Mouse (Mus musculus) 3134 (cell line): ENCODE data around the gene Fgf12.

Experiments
- DNase-seq: peaks from one replicate; pipeline ENCODE4 v3.0.0-alpha.2; 2011; ENCODE audit warnings: low spot score; ENCODE audit not compliant: insufficient read length; ENCODE audit errors: extremely low read depth

Fgf12 gene

DNA sequence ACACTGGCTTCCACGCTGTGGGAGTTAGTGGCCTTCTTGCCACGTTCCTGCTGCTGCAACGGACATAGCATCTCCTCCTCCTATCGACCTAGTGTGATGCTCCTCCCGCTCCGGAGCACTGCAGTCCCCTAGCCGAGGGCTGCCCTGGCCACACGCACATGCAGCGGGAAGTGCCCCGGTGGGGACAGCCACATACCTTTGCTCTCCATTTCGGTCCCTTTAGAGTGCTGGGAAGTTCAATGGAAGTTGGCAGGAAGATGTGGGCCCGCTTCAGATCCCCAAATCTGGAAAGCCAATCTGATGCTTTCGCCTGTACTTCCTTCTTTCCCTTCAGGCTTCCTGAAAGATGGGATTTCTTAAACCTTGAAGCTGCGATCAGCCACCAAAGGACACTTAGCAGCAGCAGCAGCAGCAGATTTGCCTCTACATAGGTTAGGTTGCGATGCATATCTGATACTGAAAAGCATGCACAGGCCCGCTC, at the start of gene Fgf12:
TSS of gene Fgf12 (minus strand) at position 431 of the 481 bp plus-strand sequence.
- DNase-seq: no peak

DNA sequence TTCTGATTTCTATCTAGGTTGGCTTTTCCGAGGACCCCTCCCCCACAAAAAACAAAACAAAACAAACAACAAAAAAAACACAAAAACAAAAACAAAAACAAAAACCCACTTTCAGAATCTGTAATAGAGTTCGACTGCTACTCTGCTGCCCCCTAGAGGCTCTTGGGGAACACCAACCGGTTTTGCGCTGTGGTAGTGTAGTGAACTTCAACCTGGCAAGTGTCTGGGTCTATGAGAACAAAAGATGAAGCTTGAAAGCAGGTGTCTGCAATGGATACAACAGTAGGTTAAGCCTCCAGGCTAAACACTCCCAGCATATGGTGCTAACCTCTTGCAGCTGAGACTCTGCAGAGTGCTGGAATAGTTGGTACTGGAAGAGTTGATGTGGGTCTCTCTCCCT, 40.2 kb upstream of the Fgf12 start:
- no peak for DNase-seq

DNA sequence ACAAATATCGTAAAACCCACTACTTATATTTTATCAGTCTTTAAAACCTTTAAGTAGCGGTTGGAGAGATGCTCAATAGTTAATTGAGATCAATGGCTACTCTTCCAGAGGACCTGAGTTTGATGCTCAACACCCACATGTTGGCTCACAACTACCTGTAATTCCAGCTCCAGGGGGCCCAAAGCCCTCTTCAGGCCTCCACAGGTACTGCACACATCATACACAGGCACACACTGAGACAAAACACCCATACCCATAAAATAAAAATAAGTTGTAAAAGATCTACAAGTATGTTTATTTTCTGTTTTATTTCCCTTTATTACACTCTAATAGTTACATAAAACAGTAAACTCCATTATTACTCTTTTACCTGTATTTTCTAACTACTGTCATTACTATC, 17.4 kb upstream of the Fgf12 start:
- DNase-seq: no peak

DNA sequence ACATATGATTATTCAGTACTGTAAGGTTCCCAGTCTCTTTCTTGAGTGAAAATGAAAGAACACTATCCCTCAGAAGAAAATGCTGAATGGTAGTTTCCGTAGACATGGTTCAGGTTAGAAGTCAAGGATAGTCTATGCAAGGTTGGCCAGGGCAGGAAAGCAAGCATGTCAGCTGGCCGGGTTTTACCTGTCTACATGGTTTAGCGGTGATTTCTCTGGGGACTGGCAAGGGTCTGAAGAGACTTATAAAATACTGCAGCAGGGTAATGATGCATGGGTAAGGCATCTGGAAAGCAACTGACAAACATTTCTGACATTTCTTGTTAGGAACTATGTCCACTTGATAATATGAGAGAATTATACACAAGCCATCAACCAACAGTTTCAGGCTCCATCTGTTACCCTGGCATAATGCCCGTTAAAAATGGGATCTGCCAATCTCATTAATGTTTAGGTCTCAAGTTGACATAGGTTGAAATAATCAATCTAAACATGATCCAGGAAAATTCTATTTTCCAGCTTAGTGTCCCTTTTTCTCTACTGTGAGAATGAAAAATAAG, 8.6 kb upstream of the Fgf12 start:
- no peak for DNase-seq

DNA sequence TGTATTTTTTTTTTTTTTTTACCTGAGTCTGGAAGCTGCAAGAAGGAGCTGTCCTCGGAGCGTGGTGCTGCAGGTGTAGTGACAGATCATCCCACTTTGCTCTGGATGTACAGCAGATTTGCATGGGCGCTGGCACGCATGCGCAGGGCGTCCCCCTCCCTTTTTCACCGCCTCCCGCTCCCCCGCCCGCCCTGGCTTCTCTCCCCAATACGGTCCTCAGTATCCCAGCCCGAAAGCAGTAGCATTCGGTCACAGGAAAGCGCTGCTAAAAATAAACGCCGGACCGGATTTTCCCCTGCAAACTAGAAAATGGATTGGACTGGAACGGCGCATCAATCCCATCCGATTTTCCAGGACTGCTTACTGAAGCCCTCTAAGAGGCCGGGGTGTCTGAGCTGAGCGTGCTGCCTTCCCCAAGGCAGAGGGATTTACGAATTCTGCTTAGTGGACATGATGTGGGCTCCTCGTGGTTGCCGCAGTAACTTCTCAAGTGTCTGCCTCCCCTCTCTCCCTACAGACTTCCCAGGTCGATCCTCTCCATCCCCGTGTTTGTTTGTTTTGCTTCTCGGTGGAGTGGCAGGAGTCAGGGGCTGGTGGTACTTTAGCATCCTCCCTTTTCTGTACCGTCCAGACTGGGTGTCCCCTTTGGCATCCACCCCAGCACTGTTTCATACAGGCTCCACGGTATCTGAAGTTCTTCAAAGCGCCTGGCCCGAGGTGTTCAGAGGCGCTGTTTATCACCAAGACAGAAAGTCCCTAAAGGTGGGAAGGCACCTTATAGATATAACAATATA, 453 bp upstream of the Fgf12 start:
- no peak for DNase-seq

DNA sequence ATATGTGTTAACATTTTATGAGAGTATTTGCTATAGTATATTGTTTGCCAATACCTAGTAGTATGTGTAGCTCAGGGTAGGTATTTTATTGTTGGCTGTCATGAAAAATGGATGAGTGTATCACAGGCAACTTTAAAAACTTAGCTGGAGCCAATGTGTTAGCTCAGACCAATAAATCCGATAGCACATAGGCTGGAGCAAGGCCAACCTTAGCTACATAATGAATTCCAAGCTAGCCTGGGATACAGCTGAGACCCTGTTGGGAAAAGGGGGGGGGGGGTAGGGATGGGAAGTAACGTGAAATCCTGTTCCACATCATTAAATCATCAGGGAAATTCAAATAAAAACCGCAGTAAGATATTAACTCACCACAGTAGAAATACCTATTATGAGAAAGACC, 18.4 kb downstream of the Fgf12 start:
- no peak for DNase-seq

DNA sequence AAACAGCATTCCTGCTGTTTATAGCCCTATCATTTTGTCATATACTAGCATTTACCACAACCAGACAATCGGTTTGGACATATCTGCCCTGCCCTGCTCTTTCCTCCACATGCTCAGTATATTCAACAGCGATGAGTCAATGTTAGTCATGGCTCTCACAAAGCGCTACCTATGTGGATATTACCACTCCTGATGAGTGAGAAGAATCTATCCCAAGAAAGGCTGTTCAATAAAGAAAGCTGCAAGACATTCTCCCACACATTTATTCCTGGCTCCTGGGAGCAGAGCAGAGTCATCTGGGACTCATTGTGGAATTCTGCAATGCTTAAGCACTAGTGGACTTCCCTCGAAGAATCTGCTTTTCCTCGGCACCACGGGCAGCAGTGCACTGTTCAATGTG, 26.1 kb downstream of the Fgf12 start:
- DNase-seq: no peak

DNA sequence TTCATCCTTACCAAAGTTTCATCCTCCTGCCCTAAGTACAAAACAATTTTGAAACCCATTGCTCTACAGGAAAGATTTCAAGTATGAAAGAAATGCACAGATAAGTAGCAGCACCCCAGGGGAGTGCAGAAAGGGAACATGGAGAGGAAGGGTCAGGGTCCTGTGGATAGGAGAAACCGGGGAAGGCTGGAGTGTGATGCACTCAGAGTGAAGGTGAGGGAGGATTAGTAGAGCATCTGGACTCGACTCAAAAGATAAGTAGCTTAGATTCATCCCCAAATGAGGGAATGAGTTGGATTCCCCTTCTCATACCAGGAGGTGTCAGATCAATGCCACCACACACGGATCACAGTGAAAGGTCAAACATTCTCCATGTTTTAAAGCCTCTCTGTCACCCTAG, 46.2 kb downstream of the Fgf12 start:
- DNase-seq: no peak

DNA sequence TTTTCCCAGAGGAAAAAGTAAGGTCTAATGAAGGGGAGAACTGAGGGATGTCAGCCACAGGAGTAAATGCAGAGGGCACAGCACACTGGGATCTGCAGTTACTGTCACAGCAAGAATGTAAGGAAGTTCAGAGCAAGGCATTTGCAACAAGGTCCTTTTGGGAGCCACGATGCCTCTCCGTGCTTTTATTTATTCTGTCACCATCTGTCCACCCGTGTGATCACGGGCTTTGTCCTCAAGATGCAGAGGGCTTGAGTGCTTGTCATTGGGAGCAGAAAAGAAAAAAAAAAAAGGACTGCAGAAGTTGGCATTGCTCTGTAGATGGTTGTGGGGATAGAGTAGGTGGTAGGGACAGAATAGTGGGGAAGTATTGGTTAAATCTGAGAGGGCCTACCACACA, 52.5 kb downstream of the Fgf12 start:
- DNase-seq: no peak

DNA sequence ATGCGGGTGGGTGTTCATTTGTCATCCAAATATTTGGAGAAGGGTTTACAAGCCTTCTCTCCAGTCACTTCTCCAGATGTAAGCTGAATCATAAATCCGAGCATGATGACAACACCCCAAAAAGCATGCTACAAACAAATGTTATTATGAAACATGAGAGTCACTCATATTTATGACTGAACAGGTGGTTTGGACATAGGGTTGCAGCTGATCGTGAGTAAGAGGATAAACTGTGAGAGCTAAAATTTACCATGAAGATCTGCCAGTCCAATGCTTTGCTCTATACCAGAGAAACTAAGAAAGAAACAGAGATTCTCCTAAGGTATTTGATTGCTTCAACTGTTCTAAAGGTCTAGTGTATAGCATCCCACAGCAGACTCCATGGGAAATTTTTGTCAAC, 56.0 kb downstream of the Fgf12 start:
- DNase-seq: no peak

DNA sequence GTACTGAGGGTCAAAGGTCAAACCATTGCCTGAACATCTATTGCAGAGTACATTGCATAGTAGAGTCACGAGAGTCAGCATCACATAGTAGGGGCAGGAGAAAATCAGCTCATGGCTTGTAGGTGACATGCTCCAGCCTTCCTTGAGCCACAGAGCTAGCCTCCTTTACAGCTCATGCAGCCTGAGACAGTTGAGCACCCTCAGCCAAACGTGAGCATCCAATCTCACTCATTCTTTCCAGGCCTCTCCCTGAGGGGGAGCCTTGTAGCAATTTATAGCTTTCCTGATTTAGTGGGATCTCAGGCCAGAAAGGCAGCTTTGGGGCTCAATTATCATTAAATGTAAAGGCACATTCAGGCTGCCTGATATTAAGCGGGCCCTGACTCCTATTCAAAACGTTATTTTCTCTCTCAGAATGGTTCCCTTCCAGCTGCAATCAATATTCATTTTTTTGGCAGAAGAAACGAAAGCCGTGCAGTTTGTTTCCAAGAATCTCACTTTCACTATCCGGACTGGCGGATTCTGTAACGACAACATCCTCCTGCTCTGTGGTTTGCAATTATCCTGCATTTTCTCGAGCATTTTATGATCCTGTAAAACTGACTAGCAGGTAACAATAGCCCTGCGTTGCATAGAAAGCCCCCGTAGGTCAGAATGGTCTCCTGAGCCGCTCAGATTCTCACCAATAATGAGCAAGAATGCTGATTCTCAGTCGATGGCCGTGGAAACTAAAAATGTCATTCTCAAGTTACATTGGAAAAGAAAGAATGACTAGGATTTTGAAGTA, 58.6 kb downstream of the Fgf12 start:
- DNase-seq: no peak

DNA sequence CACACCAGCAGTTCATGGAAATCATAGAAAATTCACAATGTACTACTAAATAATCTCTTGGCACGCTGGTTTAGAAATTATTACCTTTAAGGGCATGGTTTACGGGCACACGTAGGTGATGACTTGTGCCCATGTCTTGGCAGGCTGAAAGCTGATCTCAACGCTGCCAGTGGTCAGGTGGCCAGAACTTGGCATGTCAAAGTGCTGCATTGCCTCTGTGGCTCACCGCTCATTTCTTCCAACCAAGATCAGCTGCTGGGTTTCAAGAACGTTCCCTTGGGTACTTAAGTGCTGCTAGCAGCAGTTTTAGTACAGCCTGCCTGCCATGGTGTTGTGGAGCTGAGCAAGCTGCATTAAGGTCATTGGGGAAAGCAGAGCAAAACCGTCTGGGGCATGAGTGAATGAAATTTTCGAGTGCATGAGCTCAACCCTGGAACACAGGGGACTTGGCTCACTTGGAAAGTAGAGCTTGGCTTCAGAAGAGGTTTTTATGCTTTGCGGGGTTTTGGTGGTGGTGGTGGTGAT, 63.9 kb downstream of the Fgf12 start:
- DNase-seq: no peak

DNA sequence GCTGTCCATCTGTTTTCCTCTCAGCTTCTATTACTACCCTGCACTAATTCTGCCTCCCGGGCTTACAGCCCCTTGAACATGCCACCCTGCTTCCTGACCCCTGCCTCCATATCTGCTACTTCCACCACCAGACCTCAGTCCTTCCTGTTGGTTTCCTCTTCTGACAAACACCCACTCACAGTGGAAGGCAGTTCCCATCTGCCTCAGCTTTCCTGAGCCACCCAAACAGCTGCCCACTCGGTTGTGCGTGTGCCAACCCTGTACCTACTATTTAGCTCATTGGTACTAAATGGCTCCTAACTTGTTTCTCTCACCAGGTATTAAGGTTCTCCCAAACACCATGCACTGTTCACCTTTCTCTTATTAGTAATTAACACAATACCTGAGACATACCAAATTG, 71.2 kb downstream of the Fgf12 start:
- no peak for DNase-seq

DNA sequence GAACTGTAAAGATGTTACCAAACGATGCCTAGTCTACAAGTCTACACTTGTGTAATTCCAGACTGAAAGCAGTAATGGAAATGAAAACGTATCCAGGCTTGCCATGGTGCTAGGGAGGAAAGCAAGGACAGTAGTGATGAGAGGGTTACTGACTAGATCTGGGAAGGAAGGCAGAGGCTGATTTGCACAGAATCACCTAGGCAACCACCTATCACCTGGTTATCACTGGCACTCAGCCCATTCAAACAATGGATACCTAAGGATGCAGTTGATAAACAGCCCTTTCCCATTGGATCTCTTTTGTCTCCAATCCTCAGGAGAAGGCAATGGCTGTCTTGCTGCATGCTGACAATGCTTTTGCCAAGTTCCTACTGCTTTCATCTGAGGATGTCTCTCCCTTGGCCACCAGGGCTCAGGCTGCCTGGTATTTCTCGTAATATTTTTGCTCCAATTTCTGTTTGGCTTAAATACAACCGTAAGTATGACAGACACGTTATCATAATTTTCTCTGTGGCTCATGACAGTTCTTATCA, 84.0 kb downstream of the Fgf12 start:
- no peak for DNase-seq

DNA sequence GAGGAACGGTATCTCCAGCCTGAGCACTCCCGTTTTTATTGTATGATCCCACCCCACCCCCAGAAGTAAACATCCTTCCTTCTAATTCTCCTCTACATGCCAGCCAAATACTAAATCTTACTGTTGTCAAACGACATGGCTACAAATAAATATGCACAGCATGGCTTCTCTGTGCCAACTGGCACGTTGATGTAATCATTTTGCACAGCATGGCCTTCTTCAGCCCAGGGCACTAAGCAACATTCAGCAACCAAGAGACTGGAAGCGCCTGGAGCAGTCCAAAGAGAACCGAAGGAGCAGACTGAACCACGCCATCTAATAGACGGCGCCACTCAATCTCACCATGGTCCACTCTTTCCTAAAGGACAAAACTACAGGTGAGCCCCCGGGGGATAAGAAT, 100.2 kb downstream of the Fgf12 start:
- no peak for DNase-seq

DNA sequence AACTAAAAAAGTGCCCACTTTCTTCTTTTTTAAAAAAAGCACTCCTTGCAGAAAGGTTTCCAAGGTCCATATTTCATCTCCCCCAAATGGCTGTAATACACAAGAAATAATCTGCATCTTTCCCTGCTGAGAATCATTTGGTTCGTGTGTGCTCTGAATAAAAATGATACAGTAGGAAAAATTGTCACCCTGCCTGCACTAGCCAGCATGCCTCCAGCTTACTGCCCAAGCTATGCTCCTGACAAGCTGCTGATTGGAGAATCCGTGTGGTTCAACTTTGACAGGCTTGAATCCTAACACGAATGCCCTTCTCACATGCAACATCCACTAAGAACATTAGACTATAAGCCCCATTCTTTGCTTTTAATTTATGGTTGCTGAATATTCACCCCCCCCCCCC, 102.3 kb downstream of the Fgf12 start:
- no peak for DNase-seq

DNA sequence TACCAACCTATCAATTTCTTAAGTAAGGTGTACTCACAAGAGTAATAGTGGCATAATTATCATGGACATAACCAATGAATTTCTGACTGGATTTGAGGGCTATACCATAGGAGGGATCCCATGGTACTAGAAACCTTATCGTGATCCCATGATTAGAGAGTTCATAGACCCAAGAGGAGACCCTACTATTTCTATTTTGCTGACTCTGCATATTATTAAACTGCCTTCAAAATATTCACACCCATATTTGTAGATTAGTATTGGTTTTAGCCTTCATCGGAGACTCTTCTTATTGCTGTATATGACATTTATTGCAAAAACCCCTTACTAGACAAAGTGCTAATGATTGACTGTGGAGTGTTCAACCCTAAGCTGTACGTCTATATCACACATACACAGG, 107.8 kb downstream of the Fgf12 start:
- no peak for DNase-seq

DNA sequence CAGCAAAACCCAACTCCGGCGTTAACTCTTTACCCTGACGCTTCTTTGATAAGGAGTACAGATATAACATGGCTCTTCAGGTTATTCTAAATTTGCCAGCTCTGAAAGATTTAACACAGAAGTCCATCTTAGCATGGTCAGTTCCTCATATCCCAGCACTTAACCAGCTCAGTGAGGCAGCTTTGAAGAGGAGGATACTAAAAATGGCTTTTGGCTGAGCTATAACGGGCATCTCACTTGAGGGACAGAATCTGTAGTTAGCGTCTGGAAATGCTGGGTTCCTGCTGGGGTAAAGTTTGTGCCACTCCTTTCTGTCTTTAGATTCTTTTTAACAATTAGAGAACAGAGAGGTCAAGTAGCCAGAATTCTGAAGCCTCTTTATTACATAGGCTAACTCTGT, 121.1 kb downstream of the Fgf12 start:
- DNase-seq: no peak

DNA sequence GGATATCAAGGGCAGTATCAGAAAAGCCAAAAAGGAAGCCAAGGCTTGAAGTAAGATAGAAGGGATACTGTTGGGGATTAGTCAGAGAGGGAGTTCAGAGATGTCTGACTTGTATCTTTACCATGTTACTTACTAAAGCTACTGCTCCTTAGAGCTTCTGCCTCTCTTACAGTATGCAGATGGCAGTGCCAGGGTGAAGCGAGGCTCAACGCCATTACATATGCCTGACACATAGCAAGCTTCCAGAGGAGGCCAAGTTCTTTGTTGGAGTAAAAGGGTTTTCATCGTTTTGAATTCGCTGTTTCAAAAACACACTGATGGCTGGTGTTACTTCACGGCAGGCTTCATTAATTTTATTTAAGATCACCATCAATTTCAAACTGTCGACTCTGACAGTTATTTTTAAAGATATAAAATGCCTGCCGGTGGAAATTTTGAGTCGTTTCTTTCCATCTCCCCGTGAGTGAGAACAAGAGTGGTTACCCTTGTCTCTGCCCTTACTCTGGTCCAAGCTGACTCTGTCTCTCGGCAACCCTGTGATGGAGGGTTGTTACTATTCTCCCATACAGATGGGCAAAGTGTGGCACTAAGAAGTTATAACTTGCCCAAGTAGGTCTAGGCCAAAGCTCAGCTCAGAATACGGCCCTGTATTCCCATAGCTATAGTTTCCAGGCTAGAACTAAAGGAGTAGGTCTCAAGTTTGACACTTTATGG, 121.9 kb downstream of the Fgf12 start:
- no peak for DNase-seq

DNA sequence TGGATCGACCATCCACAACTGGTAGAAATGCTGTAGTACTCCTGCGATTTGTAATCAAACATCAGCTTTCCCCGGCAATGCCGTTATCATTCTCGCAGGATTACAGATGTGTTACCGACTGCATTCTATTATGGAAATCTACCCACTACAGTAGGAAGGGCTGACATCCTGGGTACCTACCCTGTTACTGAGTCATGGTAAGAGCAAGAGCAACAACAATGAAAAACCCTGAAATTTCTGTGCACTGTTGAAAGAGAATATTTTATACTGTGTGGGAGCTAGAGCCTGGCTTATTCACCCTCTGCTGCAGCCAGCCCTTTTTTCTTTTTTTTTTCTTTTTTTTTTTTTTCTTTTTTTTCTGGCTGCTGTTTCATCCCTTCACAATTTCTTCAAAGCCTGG, 126.6 kb downstream of the Fgf12 start:
- no peak for DNase-seq

DNA sequence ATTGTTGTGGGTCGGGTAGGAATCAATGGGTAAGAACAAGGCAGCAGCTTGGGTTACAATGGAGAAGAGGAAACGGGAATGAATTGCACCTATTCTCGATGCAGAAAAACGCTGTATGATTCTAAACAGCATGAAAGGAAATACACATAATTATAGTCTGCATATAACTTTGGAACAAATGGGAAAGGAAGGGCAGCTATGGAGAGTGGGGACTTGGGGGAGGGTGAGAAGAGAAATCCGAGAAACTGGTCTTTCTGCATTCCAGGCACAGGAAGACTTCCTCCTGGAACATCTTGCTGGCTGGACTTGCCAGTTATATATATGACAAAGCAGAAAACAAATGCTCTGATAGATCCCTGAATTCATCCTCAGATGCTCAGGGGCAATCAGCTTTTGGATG, 127.2 kb downstream of the Fgf12 start:
- DNase-seq: no peak
